Mouse (Mus musculus) heart, adult 2 months (tissue): ENCODE results near the gene Ntf3. TPM values are rescaled to one million over a fixed set of nuclear protein-coding genes. Genes with fewer than 3 reads are reported as not detected.

Experiments
- DNase-seq, 2 experiments: peaks; one replicate each; pipeline ENCODE4 v3.0.0; 2021
- H3K27ac ChIP-seq: fragments of 200-600 bp; 2 replicates; pipeline ENCODE4 v1.8.1; 2022
- H3K27me3 ChIP-seq: fragments of 200-500 bp; 2 replicates; pipeline ENCODE4 v1.6.1; 2012; ENCODE audit warnings: mild to moderate bottlenecking, low read length, inconsistent platforms, mixed read lengths; ENCODE audit not compliant: control insufficient read depth, insufficient read depth
- H3K36me3 ChIP-seq: fragments of 200-500 bp; 2 replicates; pipeline ENCODE4 v1.6.1; 2012; ENCODE audit warnings: low read length, inconsistent platforms; ENCODE audit not compliant: control insufficient read depth, insufficient read depth
- H3K4me1 ChIP-seq: fragments of 200-500 bp; 2 replicates; pipeline ENCODE4 v1.6.1; 2011; ENCODE audit warnings: low read length; ENCODE audit not compliant: control insufficient read depth, insufficient read depth
- H3K4me3 ChIP-seq: fragments of 200-600 bp; 2 replicates; pipeline ENCODE4 v1.8.1; 2022
- H3K79me2 ChIP-seq: fragments of 200-500 bp; replicated peaks from 2 replicates; pipeline ENCODE4 v1.6.1; 2012; ENCODE audit warnings: mild to moderate bottlenecking, inconsistent platforms, low read length, moderate library complexity, mixed read lengths; ENCODE audit not compliant: control insufficient read depth, insufficient read depth
- H3K9ac ChIP-seq: fragments of 200-500 bp; 2 replicates; pipeline ENCODE4 v1.6.1; 2012; ENCODE audit warnings: low read depth, mild to moderate bottlenecking, control low read depth, inconsistent platforms, low read length, mixed read lengths
- CTCF ChIP-seq: fragments of 200-600 bp; IDR thresholded peaks from 2 replicates; pipeline ENCODE4 v1.8.1; 2022; ENCODE audit warnings: antibody characterized with exemption, mild to moderate bottlenecking, moderate library complexity
- EP300 ChIP-seq: fragments of 200-500 bp; IDR thresholded peaks from 2 replicates; pipeline ENCODE4 v1.6.1; 2011; ENCODE audit warnings: low read depth, low read length, control low read depth; ENCODE audit not compliant: insufficient read depth
- POLR2A ChIP-seq: fragments of 200-500 bp; IDR thresholded peaks from 2 replicates; pipeline ENCODE4 v1.6.1; 2011; ENCODE audit warnings: mild to moderate bottlenecking, low read depth, low read length, control low read depth; ENCODE audit not compliant: insufficient read depth
- WGBS: fragments of 180-500 bp; shearing (Covaris S2); methylation state at CpG from one replicate; pipeline ENCODE4 v1.1.7; 2018; 5-methylcytosine and 5-hydroxymethylcytosine counted together
- intact Hi-C: fragments of 180-260 bp; cut with DNase I; formaldehyde crosslinking; loops from one replicate; pipeline ENCODE4 v1.15.1; 2025
- polyA plus RNA-seq: library from polyadenylated mRNA; depleted of rRNA; stranded (reverse); fragments of >200 nt; gene quantifications from 2 replicates; pipeline ENCODE4 v1.2.3, GENCODE M21; 2012
- total RNA-seq, 2 experiments: library from RNA; stranded (reverse); gene quantifications; 2 replicates each; pipeline ENCODE4 v1.2.3; 2021

Ntf3 gene
- total and polyA plus RNA-seq, 3 experiments, result 3.9 to 4.2 (median 4.1) TPM

- intact Hi-C loops, result loop anchor here (2.0 kb wide), 1 partner anchor 16 kb away; no protein-coding TSS in a partner anchor
- Histone ChIP-seq H3K36me3 (no peaks in the 10 kb centered on the region), H3K9ac (no peak overlapping the region), H3K4me1 (peaks cover 7% of the 10 kb centered on the region; the same call in 1 of the 2 replicates), H3K27me3 (no peaks in the 10 kb centered on the region), H3K4me3 (no peak overlapping the region), H3K79me2 (no peaks in the 10 kb centered on the region), H3K27ac (no peak overlapping the region)
- 71% methylated on average over 8 of the region's 8 CpGs for WGBS
- DNase-seq, result no peak
- TF ChIP-seq EP300 (no peak), CTCF (no peak), POLR2A (no peak)
Measured at GRCm38 (mm10) chr6:126117191-126117590, 49.5 kb downstream of the Ntf3 start.

- H3K9ac ChIP-seq, result no peak overlapping the region
- H3K27ac ChIP-seq, result no peak overlapping the region
- intact Hi-C loops, result no loop called here
- DNase-seq, result no peak
- H3K4me3 ChIP-seq, result no peak overlapping the region
- peaks cover 7% of the 10 kb centered on the region; the same call in 1 of the 2 replicates for H3K4me1 ChIP-seq
- TF ChIP-seq EP300 (no peak), CTCF (no peak), POLR2A (no peak)
- H3K79me2 ChIP-seq, result no peaks in the 10 kb centered on the region
- H3K27me3 ChIP-seq, result no peaks in the 10 kb centered on the region
- H3K36me3 ChIP-seq, result no peaks in the 10 kb centered on the region
- WGBS, result 70% methylated on average over 10 of the region's 10 CpGs
Measured at GRCm38 (mm10) chr6:126114934-126115633, 51.6 kb downstream of the Ntf3 start.

- Histone ChIP-seq H3K4me3 (no peak overlapping the region), H3K27ac (no peak overlapping the region), H3K79me2 (no peaks in the 10 kb centered on the region), H3K9ac (no peak overlapping the region), H3K27me3 (no peaks in the 10 kb centered on the region), H3K36me3 (peaks cover 9% of the 10 kb centered on the region; the same call in 1 of the 2 replicates), H3K4me1 (peaks cover 21% of the 10 kb centered on the region)
- intact Hi-C loops, result no loop called here
- 87% methylated on average over 15 of the region's 15 CpGs for WGBS
- TF ChIP-seq CTCF (no peak), POLR2A (no peak), EP300 (no peak)
- peak in 1 of 2 experiments; percentile 25 for DNase-seq
Measured at GRCm38 (mm10) chr6:126110892-126111835, 55.5 kb downstream of the Ntf3 start.

GRCm38 (mm10) chr6:126109184-126109583 lies 57.5 kb downstream of the Ntf3 start:
- Histone ChIP-seq H3K9ac (no peak overlapping the region), H3K27ac (no peak overlapping the region), H3K4me3 (no peak overlapping the region), H3K36me3 (peaks cover 9% of the 10 kb centered on the region; the same call in 1 of the 2 replicates), H3K79me2 (no peaks in the 10 kb centered on the region), H3K4me1 (peaks cover 27% of the 10 kb centered on the region), H3K27me3 (no peaks in the 10 kb centered on the region)
- intact Hi-C loops, result no loop called here
- TF ChIP-seq POLR2A, result no peak
- no peak for TF ChIP-seq EP300
- TF ChIP-seq CTCF, result no peak
- 54% methylated on average over 5 of the region's 5 CpGs for WGBS
- DNase-seq, result no peak

GRCm38 (mm10) chr6:126108771-126109170 lies 57.9 kb downstream of the Ntf3 start:
- no peak for DNase-seq
- Histone ChIP-seq H3K36me3 (peaks cover 9% of the 10 kb centered on the region; the same call in 1 of the 2 replicates), H3K4me3 (no peak overlapping the region), H3K27ac (no peak overlapping the region), H3K27me3 (no peaks in the 10 kb centered on the region), H3K79me2 (no peaks in the 10 kb centered on the region), H3K4me1 (peaks cover 27% of the 10 kb centered on the region), H3K9ac (no peak overlapping the region)
- TF ChIP-seq EP300 (no peak), POLR2A (no peak), CTCF (no peak)
- WGBS, result 90% methylated on average over 2 of the region's 2 CpGs
- intact Hi-C loops, result no loop called here
